Mouse (Mus musculus) ES-E14 (cell line): ENCODE data around the gene Ampd3. TPM values are rescaled to one million over a fixed set of nuclear protein-coding genes. Genes with fewer than 3 reads are reported as not detected.

ENCODE experiments used
- DNase-seq: peaks from one replicate; pipeline ENCODE4 v3.0.0-alpha.2; 2013; ENCODE audit warnings: low read depth, low spot score
- H3K27ac ChIP-seq: 2 replicates; pipeline ENCODE4 v1.5.1; 2012; ENCODE audit warnings: low read depth, mild to moderate bottlenecking, low read length, moderate library complexity, mixed read lengths; ENCODE audit not compliant: poor library complexity, insufficient read depth, severe bottlenecking
- H3K36me3 ChIP-seq: 2 replicates; pipeline ENCODE4 v1.6.1; 2012; ENCODE audit warnings: mild to moderate bottlenecking, low read length, moderate library complexity, mixed read lengths; ENCODE audit not compliant: control insufficient read depth, poor library complexity, insufficient read depth, severe bottlenecking
- H3K4me1 ChIP-seq, 2 experiments: fragments of 150-350 bp in 1 of 2; sonication (generic) in 1 of 2; 2 replicates each; pipeline ENCODE4 v1.6.1; 2012; ENCODE audit warnings: low read length in 2 of 2, mild to moderate bottlenecking in 1 of 2, mixed read lengths in 1 of 2; ENCODE audit not compliant: control insufficient read depth in 2 of 2, insufficient read depth in 2 of 2, poor library complexity in 1 of 2
- H3K4me3 ChIP-seq, 2 experiments: fragments of 150-350 bp in 1 of 2; sonication (generic) in 1 of 2; 2 replicates each; pipeline ENCODE4 v1.5.1; 2012; ENCODE audit warnings: low read length in 2 of 2, low read depth in 1 of 2, mild to moderate bottlenecking in 1 of 2, mixed read lengths in 1 of 2; ENCODE audit not compliant: insufficient read depth in 1 of 2, poor library complexity in 1 of 2, severe bottlenecking in 1 of 2
- H3K9ac ChIP-seq: 2 replicates; pipeline ENCODE4 v1.6.1; 2012; ENCODE audit warnings: low read depth, mild to moderate bottlenecking, low read length, mixed read lengths; ENCODE audit not compliant: poor library complexity, insufficient read depth, severe bottlenecking
- H3K9me3 ChIP-seq: fragments of 150-350 bp; sonication (generic); 2 replicates; pipeline ENCODE4 v1.6.1; 2012; ENCODE audit warnings: low read depth, mild to moderate bottlenecking, low read length; ENCODE audit not compliant: control insufficient read depth, insufficient read depth
- CHD2 ChIP-seq: IDR thresholded peaks from 2 replicates; pipeline ENCODE4 v1.6.1; 2014; ENCODE audit warnings: mild to moderate bottlenecking, low read depth, low read length, inconsistent platforms
- HCFC1 ChIP-seq: IDR thresholded peaks from 2 replicates; pipeline ENCODE4 v1.6.1; 2012; ENCODE audit warnings: low read length, inconsistent platforms, borderline replicate concordance; ENCODE audit not compliant: insufficient read depth
- MAFK ChIP-seq: IDR thresholded peaks from 2 replicates; pipeline ENCODE4 v1.6.1; 2014; ENCODE audit warnings: mild to moderate bottlenecking, low read depth, low read length, inconsistent platforms; ENCODE audit not compliant: insufficient read depth
- ZC3H11A ChIP-seq: IDR thresholded peaks from 2 replicates; pipeline ENCODE4 v1.6.1; 2012; ENCODE audit warnings: low read depth, mild to moderate bottlenecking, inconsistent platforms, low read length, borderline replicate concordance
- ZNF384 ChIP-seq: IDR thresholded peaks from 2 replicates; pipeline ENCODE4 v1.6.1; 2012; ENCODE audit warnings: low read depth, low read length, inconsistent platforms
- in situ Hi-C, 2 experiments: fragments of 600-800 bp; cut with MboI; formaldehyde crosslinking; loops; one replicate each; pipeline ENCODE4 v1.15.1; 2025; ENCODE audit warnings: low sequenced_read_pairs in 2 of 2, inconsistent platforms in 1 of 2; ENCODE audit not compliant: unreplicated experiment in 2 of 2
- total RNA-seq: library from RNA; depleted of rRNA; stranded (reverse); fragments of 300-350 nt; gene quantifications from 2 replicates; pipeline ENCODE4 v1.2.3, GENCODE M21; 2012

Ampd3 gene
- total RNA-seq, 1 experiment, result 2.4 TPM

GRCm38 (mm10) chr7:110756440-110756839, 11.6 kb upstream of the Ampd3 start:
- peaks cover 0 to 3% of the 10 kb centered on the region in 2 experiments; a peak in 1 of 4 replicates for H3K4me1 ChIP-seq
- DNase-seq, result no peak

GRCm38 (mm10) chr7:110762605-110763180, 5.3 kb upstream of the Ampd3 start:
- Histone ChIP-seq H3K9me3 (no peaks in the 10 kb centered on the region), H3K4me1 (no peaks in the 10 kb centered on the region), H3K4me3 (no peak overlapping the region), H3K27ac (no peak overlapping the region), H3K9ac (no peak overlapping the region), H3K36me3 (no peaks in the 10 kb centered on the region)
- TF ChIP-seq ZNF384 (no peak), ZC3H11A (no peak), CHD2 (no peak), HCFC1 (no peak), MAFK (no peak)
- no peak for DNase-seq
- in situ Hi-C loops, result no loop called here

More at GRCm38 (mm10) chr7:110756440-110756839, 11.6 kb upstream of the Ampd3 start:
- in situ Hi-C loops, result no loop called here
- Histone ChIP-seq H3K9ac (no peak overlapping the region), H3K27ac (no peak overlapping the region), H3K36me3 (no peaks in the 10 kb centered on the region), H3K4me3 (no peak overlapping the region), H3K9me3 (no peaks in the 10 kb centered on the region)
- no peak for TF ChIP-seq HCFC1
- TF ChIP-seq MAFK, result no peak
- TF ChIP-seq ZC3H11A, result no peak
- no peak for TF ChIP-seq CHD2
- TF ChIP-seq ZNF384, result no peak

- Histone ChIP-seq H3K4me3 (peak overlapping the region; percentile 87), H3K4me1 (peaks cover 1 to 5% of the 10 kb centered on the region in 2 experiments; a peak in 1 of 4 replicates), H3K27ac (no peak overlapping the region), H3K36me3 (no peaks in the 10 kb centered on the region), H3K9me3 (no peaks in the 10 kb centered on the region), H3K9ac (peak overlapping the region; percentile 75)
- 0 out of 2 replicates have a peak, but pooled peaks have one; percentile 9 for TF ChIP-seq HCFC1
- TF ChIP-seq ZC3H11A, result no peak
- no peak for DNase-seq
- in situ Hi-C loops, result no loop called here
Measured at GRCm38 (mm10) chr7:110768451-110769064, 552 bp downstream of the Ampd3 start.

- H3K4me1 ChIP-seq, result peaks cover 3 to 6% of the 10 kb centered on the region in 2 experiments; a peak in 1 of 4 replicates
- no peaks in the 10 kb centered on the region for H3K9me3 ChIP-seq
- no peak for DNase-seq
- H3K36me3 ChIP-seq, result peaks cover under 1% of the 10 kb centered on the region; the same call in 1 of the 2 replicates
- TF ChIP-seq ZC3H11A, result no peak
- TF ChIP-seq ZNF384, result no peak
- no peak for TF ChIP-seq MAFK
- TF ChIP-seq HCFC1, result no peak
- no peak for TF ChIP-seq CHD2
- in situ Hi-C loops, result no loop called here
- H3K27ac ChIP-seq, result no peak overlapping the region
- peak overlapping the region; percentile 75; the same call in 1 of the 2 replicates for H3K9ac ChIP-seq
- H3K4me3 ChIP-seq, result peak overlapping the region; percentile 87
Measured at GRCm38 (mm10) chr7:110769094-110769493, 1.1 kb downstream of the Ampd3 start.
